Mouse (Mus musculus): ENCODE measurements around the gene Clec2g.

DNA sequence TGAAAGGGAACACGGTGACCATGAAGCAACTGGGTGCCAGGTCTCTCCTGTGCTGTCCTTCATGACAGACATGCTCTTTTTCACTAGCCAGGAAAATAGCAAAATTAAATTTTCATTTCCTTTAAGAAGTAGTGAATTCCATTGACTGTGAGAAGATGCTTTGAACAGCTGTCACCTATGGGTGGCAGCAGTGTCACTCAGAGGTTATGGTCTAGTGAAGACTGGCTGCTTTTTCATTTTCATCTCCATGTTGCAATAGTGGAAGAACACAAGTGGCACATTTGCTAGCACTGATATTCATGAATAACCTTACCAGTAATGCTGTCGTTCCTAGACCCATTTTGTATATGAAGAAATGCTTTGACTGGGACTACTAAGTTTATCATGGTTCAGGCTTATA lies 99.2 kb downstream of the Clec2g start:
- TF ChIP-seq POLR2A (IDR thresholded peaks at IDR 0.05; ENCODE audit: control insufficient read depth, low read depth, low read length) (no peak), CTCF (IDR thresholded peaks at IDR 0.05; ENCODE audit: control insufficient read depth, insufficient read depth, insufficient replicate concordance, low read depth, low read length) (no peak)

All from testis, adult 2 months (tissue).